Mouse (Mus musculus) T-helper 1 cell (primary cell): Measurements from ENCODE around the gene Dpyd.

Source experiments
- in situ Hi-C: fragments of 300-600 bp; cut with MboI, MseI; formaldehyde crosslinking; loops from one replicate; pipeline ENCODE4 v1.15.1; 2025; ENCODE audit warnings: high pct_unique_total_duplicates

The Dpyd gene

DNA sequence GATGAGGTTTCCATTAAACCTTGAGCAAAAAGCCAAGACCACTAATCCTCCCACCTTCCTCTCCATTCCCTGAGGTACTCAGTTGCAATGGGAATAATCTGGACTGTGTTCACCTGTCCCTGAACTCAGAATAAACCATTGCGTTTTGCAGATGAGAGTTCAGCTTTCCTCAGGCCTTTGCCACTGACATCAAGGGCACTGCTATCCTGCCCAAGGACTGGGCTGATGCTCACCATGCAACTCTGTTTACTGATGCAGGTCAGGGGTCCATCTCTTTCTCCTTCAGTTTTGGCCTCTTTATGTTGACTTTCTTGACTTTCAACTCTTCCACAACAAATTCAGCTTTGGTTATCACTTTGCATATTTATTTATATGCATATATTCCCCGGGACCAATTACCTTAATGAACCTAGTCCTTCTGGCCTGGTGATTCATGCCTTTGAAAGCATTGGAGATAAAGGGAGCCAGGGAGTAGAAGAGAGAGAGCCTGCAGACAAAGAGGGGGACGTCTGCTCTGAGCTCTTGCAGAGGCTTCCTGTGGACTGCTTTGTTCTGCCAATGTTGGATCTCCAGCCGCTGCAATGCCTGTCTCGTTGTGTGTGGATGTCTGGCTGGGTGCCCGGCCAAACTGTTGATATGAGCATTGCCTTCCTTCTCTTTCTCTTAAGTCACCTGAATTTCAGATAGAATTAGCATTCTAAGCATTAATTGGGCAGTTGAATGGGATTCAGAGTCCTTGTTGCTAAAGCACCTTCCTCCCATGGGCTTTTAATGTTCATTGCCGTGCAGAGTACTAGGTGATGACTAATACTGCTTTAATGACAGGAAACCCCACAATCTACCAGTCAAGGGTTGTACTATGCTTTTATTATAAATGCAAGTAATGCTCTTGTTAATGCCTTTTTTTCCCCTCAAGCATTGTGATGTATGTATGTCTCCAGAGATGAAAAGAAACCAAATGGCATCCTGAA lies 771.7 kb downstream of the Dpyd start:
- in situ Hi-C loops = no loop called here

DNA sequence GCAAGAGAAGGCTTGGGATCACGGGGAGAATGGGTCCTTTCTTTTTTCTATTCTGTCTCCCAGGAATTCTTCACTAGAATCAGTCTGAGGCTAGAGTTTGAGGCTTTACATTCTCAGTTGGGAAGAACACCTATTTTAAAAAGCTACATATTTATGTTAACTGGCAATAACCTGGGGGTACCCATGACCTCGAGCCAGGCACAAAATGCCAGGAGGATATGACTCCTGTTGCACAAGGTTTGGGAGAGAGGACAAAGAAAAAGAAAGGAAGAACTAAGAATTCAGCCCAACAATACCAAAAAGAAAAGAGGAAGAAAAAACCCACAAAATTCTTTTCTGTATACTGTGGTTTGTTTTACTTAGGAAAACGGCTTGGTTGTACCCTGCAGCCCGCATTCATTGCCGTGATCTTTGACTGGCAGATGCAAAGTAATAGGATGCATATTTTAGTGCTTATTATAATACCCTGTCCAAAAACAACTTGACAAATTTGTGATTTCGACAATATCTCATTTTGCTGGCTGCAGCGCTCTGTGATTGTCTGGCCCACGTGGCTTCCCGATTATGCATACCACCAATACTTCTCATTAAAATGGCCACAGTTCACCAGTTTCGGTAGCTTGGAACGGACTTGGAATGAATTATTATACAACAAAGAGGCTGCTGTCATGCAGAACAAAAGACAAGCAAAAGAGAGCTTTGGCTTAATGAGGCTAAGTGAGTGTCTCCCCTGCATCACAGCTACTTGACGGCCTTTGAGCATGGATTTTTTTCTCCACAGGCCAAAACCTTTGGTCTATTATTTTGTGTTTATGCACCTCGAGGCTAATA lies 799.8 kb downstream of the Dpyd start:
- in situ Hi-C loops = no loop called here

DNA sequence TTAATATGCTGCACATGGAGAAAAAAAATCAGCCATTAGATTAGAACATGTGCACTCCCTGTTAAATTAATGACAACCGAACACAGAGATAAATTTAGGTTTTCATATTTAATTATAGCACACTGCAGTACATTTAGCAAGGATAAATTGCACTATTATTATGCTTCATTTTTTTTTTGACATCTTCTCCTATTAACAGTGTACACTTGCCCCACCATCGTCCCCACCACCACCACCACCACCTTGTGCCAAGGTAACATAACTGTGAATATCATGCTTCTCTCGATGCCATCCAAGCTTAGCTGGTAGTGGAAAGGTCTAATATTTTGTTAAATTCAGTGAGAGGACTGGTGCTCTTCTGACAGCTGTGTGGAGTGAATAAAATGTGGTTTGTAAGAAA lies 800.5 kb downstream of the Dpyd start:
- in situ Hi-C loops = no loop called here

DNA sequence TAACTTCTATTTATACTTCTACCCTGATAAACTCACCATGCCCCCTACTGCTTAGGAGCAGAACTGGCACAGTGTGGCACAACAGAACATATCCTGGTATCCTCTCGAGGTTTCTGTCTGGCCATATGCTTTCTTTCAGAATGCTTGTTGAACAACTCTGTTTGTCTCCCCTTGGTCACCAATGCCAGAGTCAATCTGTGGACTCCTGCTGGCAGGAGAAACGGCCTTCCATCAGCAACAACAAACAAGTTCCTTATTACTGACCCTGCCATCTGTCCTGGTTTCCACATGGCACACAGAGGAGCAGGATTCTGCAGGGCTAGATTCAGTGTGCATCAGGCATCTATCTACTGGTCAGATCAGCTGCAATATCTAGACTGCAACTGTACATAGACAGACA lies 807.0 kb downstream of the Dpyd start:
- in situ Hi-C loops = no loop called here

DNA sequence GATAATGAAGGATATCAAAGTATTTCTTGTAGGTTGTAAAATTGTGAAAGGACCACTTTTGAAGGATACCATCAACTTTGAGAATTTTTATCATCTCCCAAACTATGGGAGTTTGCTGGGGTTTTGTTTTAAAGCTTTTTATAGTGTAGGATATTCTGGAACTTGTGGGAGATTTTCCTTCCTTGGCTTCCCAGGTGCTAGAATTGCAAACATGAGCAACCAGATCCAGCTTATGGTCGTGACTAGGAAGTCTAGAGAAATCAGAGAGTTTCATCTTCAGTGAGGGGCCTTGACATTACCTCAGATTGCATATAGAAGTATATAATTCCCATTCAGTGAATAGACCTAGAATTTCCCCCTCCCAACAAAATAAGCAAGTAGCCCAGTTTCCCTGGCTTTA lies 819.2 kb downstream of the Dpyd start:
- in situ Hi-C loops = no loop called here

DNA sequence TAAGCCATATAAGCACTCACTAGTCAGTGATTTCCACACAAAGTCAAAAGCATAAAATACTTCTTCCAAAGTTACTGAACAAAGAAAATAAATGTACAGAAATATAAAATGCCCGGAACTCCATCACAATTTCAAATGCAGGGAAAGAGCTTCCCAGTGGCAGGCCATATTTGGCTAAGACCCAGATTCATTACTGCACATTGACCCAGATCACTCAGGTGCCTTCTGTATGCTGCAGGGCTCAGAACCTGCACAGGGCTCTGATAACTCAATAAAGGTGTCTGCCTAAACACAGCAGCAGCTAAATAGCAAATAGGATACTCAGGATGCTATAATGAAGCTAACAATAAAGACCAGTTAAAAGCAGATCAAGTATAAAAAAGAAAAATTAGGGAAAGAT lies 820.5 kb downstream of the Dpyd start:
- in situ Hi-C loops = no loop called here

DNA sequence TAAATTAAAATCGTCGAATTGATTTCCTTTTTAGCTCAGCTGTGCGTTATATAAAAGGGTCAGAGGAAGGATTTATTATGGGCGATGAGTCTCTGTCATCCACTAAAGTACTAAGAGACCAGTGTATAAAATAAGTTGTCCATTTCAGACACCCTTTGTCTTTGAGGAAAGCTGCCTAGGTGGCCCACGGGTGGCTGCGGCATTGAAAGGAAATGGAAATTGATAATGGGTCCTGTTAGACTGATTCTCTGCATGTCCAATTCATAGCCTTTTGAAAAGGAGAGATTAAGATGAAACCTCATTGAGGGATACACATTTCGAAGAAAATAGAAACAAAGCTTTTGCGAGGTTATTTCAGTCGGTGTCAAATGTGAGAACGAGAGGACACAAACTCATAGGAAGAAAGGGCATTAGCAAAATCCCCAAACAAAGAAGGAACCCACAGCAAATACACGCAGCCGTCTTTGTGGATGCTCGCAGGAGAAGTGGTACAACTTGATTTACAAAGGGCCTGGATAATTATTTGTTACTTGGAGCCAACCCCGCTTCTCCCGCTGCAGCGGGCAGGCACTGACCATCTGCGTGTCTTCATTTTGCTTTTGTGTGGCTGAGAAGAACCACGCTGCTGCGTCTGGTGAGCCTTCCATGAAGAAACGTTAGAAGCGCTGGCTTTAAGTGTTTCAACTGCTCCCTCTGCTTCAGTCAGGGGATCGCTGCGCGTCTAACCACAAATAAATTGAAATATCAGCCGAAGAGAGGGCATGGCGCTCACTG lies 825.6 kb downstream of the Dpyd start:
- in situ Hi-C loops = no loop called here

DNA sequence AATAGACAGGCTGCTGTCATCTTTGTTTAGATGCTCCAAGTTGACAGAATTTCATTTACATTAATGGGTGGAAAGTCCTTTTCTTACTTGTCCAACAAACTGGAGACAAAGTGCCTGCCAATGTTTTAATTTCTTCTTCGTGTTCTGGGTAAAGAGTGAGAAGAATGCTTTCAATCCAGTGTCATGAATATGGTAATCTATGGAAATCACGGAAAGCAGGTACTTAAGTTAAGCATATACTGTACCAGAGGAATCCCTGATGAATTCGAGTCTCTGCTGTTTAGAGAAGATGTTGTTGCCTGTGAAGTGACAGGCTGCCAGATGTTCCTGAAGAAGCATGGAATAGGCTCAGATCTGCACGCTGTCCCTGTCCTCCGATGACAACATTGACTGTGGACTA lies 835.3 kb downstream of the Dpyd start:
- in situ Hi-C loops = no loop called here

DNA sequence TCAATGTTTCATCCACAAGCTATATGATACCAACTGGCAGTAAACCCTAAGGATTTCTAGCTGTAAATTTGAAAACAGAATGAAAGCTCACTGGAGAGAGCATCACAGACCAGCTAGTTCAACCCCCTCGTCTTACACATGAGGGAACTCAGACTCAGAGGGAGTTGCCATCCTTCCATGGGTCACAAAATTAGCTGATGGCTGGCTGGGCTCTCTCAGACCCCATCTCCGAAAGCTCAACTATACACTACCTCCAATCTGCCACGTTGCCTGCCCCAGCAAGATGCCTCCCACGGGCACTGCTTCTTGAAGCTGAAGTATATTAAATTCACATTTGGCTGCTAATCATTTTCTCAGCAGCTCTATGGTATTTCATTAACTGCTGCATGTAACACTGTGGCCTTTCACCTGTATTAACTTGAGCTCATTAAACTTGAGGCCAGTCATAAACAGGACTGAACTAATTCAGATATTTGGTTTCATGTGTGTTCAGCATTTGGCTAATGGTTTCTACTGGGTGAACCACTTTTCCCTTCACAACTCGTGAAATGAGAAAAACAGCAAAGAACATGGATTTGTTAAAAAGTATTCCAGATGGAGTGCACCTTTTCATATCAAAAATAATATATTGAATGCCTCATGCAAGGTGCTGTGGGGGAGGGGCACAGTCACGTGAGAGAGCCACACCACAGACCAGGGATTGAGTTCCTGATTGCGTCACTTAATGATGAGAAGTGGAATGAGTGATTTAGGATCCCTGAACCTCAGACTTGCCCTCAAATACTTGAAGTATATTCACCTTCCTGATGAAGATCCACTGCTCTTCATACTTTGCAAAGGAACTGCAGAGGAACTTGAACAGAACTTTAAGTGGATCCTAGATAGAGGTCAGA lies 841.2 kb downstream of the Dpyd start:
- in situ Hi-C loops = no loop called here

DNA sequence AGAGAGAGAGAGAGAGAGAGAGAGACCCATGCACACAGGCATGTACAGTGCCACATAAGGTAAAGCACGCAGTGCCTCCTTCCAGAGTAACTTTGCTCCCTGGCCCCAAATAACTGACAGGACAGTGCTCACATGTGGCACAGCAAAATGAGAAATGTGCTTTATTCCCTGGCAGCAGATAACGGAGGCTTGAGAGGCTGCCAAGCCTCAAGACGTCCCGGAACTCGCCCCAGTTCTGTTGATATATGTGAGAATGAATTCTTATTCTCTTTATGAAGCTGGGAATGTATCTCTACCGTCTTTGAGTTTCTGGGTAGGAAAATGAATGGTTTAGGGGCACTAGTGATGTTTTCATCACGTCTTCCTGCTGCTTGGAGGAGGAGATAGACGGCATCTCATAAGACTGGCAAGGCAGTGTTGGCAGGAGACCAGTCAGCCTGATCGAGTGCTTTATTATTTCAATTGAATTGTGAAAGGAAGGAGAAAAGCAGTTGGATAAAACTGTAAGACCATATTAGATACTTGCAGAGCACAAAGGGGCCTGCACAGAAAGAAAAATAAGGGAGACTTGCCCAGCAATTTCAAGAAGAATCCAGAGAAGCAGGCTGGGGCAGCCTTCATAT lies 857.3 kb downstream of the Dpyd start:
- in situ Hi-C loops = no loop called here

DNA sequence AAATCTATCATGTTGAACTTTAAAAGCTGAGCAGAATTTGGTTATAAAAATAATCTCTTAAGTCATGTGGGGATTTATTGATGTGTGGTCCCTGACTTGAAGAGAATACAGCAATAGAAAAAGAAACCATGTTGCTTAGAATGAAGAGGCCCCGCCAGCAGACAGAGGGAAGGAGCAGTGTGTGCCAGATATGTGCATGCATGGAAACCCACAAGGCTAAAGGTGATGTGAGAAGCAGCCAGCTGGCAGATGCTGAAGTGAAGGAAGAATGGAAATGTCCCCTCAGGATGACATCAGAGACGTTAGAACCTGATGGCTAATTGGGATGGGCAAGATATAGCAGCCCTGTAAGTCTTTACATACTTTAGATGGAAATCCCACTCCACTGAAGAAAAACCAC lies 857.8 kb downstream of the Dpyd start:
- in situ Hi-C loops = loop anchor here (10.0 kb wide), 1 partner anchor 315 kb away; no protein-coding TSS in a partner anchor

DNA sequence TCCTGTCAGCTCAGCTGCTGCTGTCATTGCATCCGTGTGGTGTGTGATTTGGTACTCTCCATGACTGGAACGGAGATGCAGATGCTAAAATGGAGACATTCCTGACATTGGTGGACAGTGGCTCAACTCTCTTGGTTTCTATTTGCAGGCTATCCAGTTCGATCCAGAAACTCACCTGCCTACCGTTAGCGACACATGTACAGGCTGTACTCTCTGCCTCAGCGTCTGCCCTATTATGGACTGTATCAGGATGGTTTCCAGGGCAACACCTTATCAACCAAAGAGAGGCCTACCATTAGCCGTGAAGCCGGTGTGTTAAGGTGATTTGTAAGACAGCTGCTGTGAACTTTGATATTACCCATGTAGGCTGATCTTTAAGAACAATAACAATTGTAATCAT lies 869.4 kb downstream of the Dpyd start:
- in situ Hi-C loops = no loop called here

DNA sequence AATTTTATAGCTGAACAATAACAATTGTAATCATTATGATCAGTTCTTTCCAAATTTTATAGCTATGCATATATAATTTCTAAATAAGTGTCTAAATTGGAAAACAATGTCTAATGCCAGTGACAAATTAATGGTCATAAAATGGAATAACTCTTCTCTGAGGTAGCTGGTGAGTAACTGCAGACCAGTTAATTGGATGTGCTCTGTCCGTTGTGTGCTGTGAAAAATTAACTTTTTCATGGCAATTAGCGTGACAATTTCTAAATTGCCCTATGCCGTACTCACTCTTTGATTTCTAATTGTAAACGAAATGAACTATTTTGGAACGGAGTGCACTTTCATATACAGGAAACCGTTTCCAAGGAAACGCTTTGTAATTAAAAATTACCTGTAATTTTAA lies 869.8 kb downstream of the Dpyd start:
- in situ Hi-C loops = no loop called here

DNA sequence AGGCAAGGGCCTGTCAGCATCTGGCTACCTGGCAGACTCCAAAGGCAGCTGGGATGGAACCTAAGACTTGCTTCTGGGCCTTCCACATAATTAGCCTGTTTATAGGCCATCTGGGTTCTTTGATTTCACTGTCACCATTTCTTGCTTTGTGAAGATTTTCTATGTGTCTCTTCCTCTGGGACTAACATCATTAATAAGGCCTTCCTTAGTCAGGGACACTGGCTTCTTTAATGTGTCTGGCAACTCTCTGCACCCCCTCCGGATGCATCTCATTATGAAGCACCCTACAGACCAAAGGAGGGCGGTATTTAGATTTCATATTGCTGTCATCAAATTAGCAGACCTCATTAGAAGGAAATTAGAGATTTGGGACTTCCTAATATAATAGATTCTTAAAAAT lies 885.6 kb downstream of the Dpyd start:
- in situ Hi-C loops = no loop called here

DNA sequence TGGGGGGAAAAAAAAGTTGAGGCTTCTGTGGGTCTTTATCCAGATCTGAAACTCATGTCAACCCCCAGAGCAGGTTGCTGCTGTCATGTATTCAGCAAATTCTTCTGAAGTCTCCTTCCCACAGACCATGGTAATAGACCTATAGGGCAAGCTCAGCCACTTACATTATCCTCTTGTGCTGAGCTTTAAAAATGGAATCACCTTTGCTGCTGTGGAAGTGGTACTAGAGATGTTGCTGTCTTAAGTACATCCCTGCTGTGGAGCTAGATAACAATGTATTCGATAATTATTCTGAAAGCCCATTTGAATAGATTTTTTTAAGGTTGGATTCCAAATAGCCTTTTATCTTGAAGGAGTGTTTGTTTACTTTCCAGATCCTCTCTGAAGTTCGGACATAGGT lies 902.1 kb downstream of the Dpyd start:
- in situ Hi-C loops = no loop called here

DNA sequence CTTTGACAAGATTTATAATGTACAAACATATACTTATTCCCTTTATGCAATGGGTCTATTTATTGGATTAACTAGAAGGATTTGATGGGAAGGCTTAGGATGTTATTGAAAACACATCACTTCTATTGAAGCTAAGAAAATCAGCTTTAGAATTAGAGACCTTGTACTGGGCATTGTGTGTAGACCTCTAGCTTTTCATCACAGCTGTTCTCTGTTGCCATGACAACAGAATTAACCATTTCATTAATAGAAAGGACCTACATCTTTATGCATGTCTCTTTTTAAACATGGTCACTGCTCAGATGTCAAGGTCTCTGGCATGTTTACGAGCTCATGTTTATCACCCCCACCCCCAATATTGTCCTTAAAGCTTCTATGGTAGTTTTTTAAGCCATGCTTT lies 902.5 kb downstream of the Dpyd start:
- in situ Hi-C loops = no loop called here

DNA sequence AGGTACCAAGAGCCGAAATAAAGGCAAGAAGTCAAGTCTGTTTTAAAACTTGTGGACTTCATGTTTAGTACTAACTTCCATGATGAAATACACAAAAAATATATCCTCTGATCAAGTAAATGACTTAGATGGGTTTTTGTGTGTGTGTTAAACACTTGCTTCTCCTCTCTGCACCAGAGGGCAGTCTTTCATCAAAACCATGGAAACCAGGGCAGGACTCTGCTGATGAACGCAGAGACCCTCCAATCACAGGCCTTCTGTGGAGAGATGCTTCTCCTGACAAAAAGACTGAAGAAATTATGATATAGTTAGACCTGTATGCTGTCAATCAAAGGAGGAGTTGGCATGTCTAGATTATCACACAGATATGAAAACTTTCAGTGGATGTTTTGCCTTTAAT lies 905.8 kb downstream of the Dpyd start:
- in situ Hi-C loops = no loop called here
